ENCODE assay signal across 16 mouse cellular contexts in the genomic region with DNA sequence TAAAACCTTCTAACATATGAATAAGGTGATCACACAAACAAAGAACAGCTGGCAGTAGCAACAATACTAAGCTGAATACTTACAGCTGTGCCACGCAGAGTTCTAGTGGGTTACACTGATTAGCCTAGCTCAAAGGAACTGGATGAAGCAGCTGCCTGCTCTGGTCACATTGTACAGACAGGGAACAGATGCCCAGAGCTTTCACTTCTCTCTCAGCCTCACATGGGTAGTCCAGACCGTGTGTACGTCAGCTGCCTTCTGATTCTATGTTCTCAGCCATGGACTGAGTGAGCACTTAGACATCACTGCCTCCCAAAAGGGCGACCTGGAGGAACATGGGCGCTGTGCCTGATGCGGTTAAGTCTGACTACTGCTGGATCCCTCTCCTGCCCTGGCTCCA. TPM values are rescaled to one million over a fixed set of nuclear protein-coding genes. Genes with fewer than 3 reads are reported as not detected.
DNase-seq lines count a peak whose midpoint lies in the region; ATAC-seq and TF ChIP-seq lines count a peak whose summit lies in the region.
"Had no signal": no experiment of that assay in that cellular context is flagged by ENCODE, and none has a peak within 500 bp of the region (broad histone marks: within the 10 kb centered on the region; RNA-seq: fewer than 3 reads in every experiment).

No protein-coding gene starts in this region.

- no peaks in the 10 kb centered on the region for H3K9me3 ChIP-seq in stomach, embryonic 15.5 days
- no peaks in the 10 kb centered on the region for H3K9me3 ChIP-seq in stomach, postnatal 0 days (ENCODE audit: control insufficient read depth, low read length)
- no peaks in the 10 kb centered on the region for H3K9me3 ChIP-seq in hindbrain, postnatal 0 days (ENCODE audit: low read length)

- no peak for TF ChIP-seq CTCF in stomach, postnatal 0 days (IDR thresholded peaks at IDR 0.05; ENCODE audit: low read depth)
- no peak for TF ChIP-seq CTCF in hindbrain, postnatal 0 days (IDR thresholded peaks at IDR 0.05; ENCODE audit: low read depth)

- H3K36me3 ChIP-seq in stomach, embryonic 15.5 days: no peaks in the 10 kb centered on the region
- no peaks in the 10 kb centered on the region for H3K36me3 ChIP-seq in stomach, postnatal 0 days (ENCODE audit: control insufficient read depth, insufficient read depth, low read length)
- H3K36me3 ChIP-seq in splenic B cell, adult 2 months (ENCODE audit: control insufficient read depth, insufficient read depth, low read length, poor library complexity, severe bottlenecking): no peaks in the 10 kb centered on the region
- H3K36me3 ChIP-seq in hindbrain, postnatal 0 days (ENCODE audit: insufficient read depth, low read length): no peaks in the 10 kb centered on the region

- no peak overlapping the region for H3K9ac ChIP-seq in stomach, embryonic 15.5 days
- no peak overlapping the region for H3K9ac ChIP-seq in stomach, postnatal 0 days (ENCODE audit: low read length)
- H3K9ac ChIP-seq in hindbrain, postnatal 0 days (replicated peaks; ENCODE audit: low read length): no peak overlapping the region
- H3K9ac ChIP-seq: hindbrain, embryonic 14.5 days; liver, postnatal 0 days had no signal

- H3K4me1 ChIP-seq in stomach, embryonic 15.5 days: no peaks in the 10 kb centered on the region
- no peaks in the 10 kb centered on the region for H3K4me1 ChIP-seq in stomach, postnatal 0 days (replicated peaks; ENCODE audit: control insufficient read depth, insufficient read depth)
- no peaks in the 10 kb centered on the region for H3K4me1 ChIP-seq in hindbrain, postnatal 0 days (ENCODE audit: insufficient read depth, low read length)
- H3K4me1 ChIP-seq: megakaryocyte, embryonic 14.5 days had no signal

- TF ChIP-seq EP300 in stomach, postnatal 0 days (optimal IDR thresholded peaks at IDR 0.05): no peak

- ATAC-seq in stomach, embryonic 15.5 days (ENCODE audit: insufficient read depth, low FRiP score, low read depth): peak; percentile 22; the same call in 1 of the 2 replicates
- ATAC-seq in stomach, postnatal 0 days (ENCODE audit: low FRiP score, low TSS enrichment): no peak
- no peak for ATAC-seq in monocyte, adult 5-6 weeks (replicated peaks; ENCODE audit: insufficient number of reproducible peaks, low FRiP score, low TSS enrichment, poor library complexity, severe bottlenecking)
- no peak for ATAC-seq in hindbrain, postnatal 0 days
- ATAC-seq: liver, postnatal 0 days had no signal

- H3K27ac ChIP-seq in stomach, embryonic 15.5 days: no peak overlapping the region
- no peak overlapping the region for H3K27ac ChIP-seq in stomach, postnatal 0 days (replicated peaks)
- no peak overlapping the region for H3K27ac ChIP-seq in hindbrain, postnatal 0 days
- H3K27ac ChIP-seq: hindbrain, embryonic 14.5 days had no signal

- DNase-seq in layer of hippocampus, adult 11-12 months (ENCODE audit: low spot score): peak; percentile 44
- no peak for DNase-seq in layer of hippocampus, postnatal 10 days (ENCODE audit: low spot score in 2 of 2)
- DNase-seq in stomach, postnatal 0 days (ENCODE audit: low spot score): no peak
- peak; percentile 30 for DNase-seq in forelimb bud, embryonic 11.5 days (ENCODE audit: low read depth, low spot score)
- peak; percentile 24 for DNase-seq in splenic B cell, adult 2 months (ENCODE audit: low read depth, low spot score)
- DNase-seq in hindbrain, postnatal 0 days (ENCODE audit: low spot score): no peak
- DNase-seq: cerebellum, postnatal 10 days; kidney, adult 2 months; liver, postnatal 0 days; thymus, postnatal 4 days had no signal

- WGBS in stomach, embryonic 15.5 days: 71% methylated on average over 6 of the region's 6 CpGs
- WGBS in stomach, postnatal 0 days: 70% methylated on average over 6 of the region's 6 CpGs
- 73% methylated on average over 6 of the region's 6 CpGs for WGBS in hindbrain, postnatal 0 days

- H3K27me3 ChIP-seq in stomach, embryonic 15.5 days (replicated peaks): no peaks in the 10 kb centered on the region
- no peaks in the 10 kb centered on the region for H3K27me3 ChIP-seq in stomach, postnatal 0 days (ENCODE audit: control insufficient read depth, insufficient read depth, low read length)
- H3K27me3 ChIP-seq in splenic B cell, adult 2 months (ENCODE audit: control insufficient read depth, insufficient read depth, low read length, poor library complexity, severe bottlenecking): no peaks in the 10 kb centered on the region
- no peaks in the 10 kb centered on the region for H3K27me3 ChIP-seq in hindbrain, postnatal 0 days (ENCODE audit: insufficient read depth, low read length)

- H3K4me2 ChIP-seq in stomach, embryonic 15.5 days: no peak overlapping the region
- no peak overlapping the region for H3K4me2 ChIP-seq in stomach, postnatal 0 days (replicated peaks; ENCODE audit: low read depth)
- H3K4me2 ChIP-seq in hindbrain, postnatal 0 days (ENCODE audit: low read depth, low read length): no peak overlapping the region
- H3K4me2 ChIP-seq: hindbrain, embryonic 14.5 days had no signal

- no peak overlapping the region for H3K4me3 ChIP-seq in stomach, embryonic 15.5 days (replicated peaks)
- no peak overlapping the region for H3K4me3 ChIP-seq in stomach, postnatal 0 days (ENCODE audit: low read depth, low read length)
- no peak overlapping the region for H3K4me3 ChIP-seq in hindbrain, postnatal 0 days (ENCODE audit: low read length)
- H3K4me3 ChIP-seq: megakaryocyte, embryonic 14.5 days had no signal

RNA-seq across cellular contexts. Expression of a gene that starts 25.7 kb away (rescaled TPM):
- total RNA-seq in layer of hippocampus, postnatal 10 days (2021): under 1 TPM; 0.29 to 0.43 TPM
- 0.06 TPM in 1 of 2 replicates, not detected in the other for polyA plus RNA-seq in stomach, embryonic 15.5 days (2015; fragmentation: Nextera tagmentation; extraction: Ambion mirVana)
- polyA plus RNA-seq in stomach, postnatal 0 days (2015; fragmentation: Nextera tagmentation; extraction: Ambion mirVana): 0.05 and 0.06 TPM in 2 replicates
- total RNA-seq in monocyte, adult 5-6 weeks (2017): not detected in 3 replicates
- 1.4 and 2.0 TPM in 2 replicates for total RNA-seq in hindbrain, postnatal 0 days (2014; rRNA removed)
- polyA plus RNA-seq in hindbrain, postnatal 0 days (2015; fragmentation: Nextera tagmentation; extraction: Ambion mirVana): 0.88 and 1.2 TPM in 2 replicates
- polyA plus RNA-seq: heart, postnatal 0 days; large intestine, adult 2 months; liver, postnatal 0 days had no signal

Comparison
In these comparisons a context has a peak if more than half of its experiments do, and no peak if none do; other contexts are left out.
1. DNase-seq: peak in layer of hippocampus, adult 11-12 months (single experiment), forelimb bud, embryonic 11.5 days (single experiment) and splenic B cell, adult 2 months (single experiment); none in layer of hippocampus, postnatal 10 days (0 of 2), stomach, postnatal 0 days (single experiment) and hindbrain, postnatal 0 days (single experiment).